Mouse (Mus musculus) kidney, adult 2 months (tissue): Measurements from ENCODE around the gene Gm12216.

Experiments
- CTCF ChIP-seq: fragments of 200-500 bp; conservative IDR thresholded peaks from 2 replicates; pipeline ENCODE4 v1.5.1; 2011; ENCODE audit warnings: low read depth, mild to moderate bottlenecking, control low read depth, low read length, moderate library complexity, mixed read lengths; ENCODE audit not compliant: insufficient read depth, insufficient read length
- POLR2A ChIP-seq: fragments of 200-500 bp; IDR thresholded peaks from one replicate; pipeline ENCODE4 v1.6.1; 2011; ENCODE audit warnings: low read depth, low read length, control low read depth

DNA sequence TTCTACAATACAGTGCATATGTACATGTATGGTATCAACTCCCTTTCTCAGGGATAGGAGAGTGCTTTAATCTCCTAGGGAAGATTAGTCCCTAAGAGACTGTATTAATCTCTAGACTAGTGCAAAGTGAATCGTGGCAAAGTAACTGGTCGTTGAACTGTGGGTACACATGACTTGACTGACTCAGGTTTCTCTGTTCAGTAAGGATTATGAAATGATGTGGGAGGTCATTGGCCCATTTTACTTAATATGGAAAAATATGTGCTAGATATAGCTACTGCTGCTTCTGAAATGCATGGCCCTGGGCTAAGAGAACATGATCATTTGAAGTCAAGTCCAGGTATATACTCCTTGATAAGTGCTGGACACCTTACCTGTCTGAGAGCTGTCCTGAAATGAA, 24.2 kb upstream of the Gm12216 start:
- TF ChIP-seq CTCF: no peak
- TF ChIP-seq POLR2A: no peak
